Mouse (Mus musculus): ENCODE data around the gene Ces2e.
"Not testable (repeated sequence)": the region's sequence is repeated elsewhere in the genome, so short reads cannot be mapped to it uniquely, and the experiment has no call there.

Ces2e gene

DNA sequence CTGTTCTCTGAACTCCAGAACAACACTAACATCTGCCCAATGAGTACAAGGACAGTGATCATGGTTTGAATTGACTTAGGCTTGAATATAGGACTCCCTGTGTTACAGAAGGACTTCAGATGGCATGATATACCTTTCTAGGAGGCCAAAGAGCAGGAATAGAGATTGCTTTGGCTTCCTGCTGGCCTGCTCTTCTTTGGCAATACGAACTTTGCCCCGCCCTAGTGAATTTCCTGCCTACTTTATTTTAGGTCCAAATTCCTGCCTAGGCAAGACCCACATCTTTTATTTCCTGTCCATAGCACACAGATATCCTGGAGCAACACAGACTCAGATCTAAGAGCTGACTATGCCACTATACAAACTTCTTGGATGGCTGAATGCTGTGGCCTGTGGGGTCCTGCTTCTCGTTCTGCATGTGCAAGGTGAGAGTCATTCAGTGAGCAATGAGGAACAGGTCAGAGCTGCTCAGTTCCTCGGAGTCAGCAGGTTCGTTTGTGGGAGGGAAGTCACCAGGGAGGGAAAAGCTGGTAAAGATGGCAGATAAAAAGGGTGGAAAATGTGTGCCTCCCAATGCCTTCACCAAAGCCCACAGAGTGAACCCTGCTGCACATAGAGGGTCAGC lies at the start of gene Ces2e:
TSS of gene Ces2e (plus strand) at position 289 of the 625 bp plus-strand sequence.
- no peak for DNase-seq (ENCODE audit: extremely low spot score, low spot score)

DNA sequence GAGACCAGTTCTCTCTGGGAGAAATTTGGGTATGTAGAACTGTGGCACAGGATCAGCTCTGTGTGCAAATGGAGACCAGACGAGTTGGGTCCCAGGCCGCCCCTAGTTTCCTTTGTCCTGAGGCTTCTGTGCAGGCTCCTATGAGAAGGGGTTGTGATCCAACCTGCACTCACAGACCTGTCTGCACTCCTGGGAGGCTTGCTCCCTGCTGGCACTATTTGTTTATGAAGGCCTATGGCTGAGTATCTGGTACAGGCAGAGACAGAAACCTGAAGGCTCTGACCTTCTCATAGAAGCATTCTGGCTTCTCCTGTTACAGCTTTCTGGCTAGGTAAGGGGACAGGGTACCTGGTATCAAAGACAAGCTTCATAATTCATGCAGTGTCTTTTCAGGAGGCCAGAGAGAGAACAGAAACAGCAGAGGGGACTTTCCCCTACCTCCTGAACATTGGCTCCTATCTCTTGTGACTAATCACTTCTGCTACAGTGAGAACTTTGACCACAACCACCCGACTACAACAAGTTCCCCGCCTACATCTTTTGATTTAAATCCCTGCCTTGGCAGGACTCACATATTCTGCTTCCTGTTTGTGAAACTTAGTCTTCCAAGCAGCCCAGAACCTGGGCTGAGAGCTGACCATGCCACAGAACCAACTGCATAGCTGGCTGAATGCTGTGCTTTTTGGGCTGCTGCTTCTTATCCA lies 39.7 kb upstream of the Ces2e start:
- not testable (repeated sequence) for DNase-seq (ENCODE audit: extremely low spot score, low spot score)

DNA sequence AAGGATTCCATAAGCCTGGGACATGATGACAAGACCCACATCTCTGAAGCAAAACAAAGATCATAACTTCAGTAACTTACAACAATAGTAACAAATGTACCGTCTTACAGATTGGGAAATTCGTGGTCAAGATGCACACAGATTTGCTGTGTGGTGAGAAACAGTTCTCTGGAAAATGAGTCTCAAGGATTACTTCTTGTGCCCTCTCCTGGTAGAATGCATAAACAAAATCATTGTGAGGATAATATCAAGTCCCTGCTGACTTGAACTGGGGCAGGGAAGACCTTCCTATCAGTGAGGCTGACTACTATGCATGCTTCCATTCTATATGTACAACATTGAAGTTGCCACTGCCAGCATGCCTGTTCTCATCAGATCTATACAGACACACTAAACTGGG lies 24.3 kb upstream of the Ces2e start:
- DNase-seq (ENCODE audit: extremely low spot score, low spot score), result no peak

DNA sequence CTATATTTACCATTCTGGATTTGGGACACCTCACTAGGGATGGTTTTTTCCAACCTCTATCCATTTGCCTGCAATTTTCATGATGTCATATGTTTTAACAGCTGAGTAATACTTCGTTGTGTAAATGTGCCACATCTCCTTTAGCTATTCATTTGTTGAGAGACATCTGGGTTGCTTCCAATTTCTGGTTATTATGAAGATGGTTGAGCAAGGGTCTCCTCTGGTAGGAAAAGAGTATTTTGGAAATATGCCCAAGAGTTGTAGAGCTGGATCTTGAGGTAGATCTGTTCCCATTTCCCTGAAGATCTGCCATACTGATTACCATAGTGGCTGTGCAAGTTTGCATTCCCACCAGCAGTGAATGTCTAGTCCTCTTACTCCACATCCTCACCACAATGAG lies 18.9 kb upstream of the Ces2e start:
- DNase-seq (ENCODE audit: extremely low spot score, low spot score), result no peak

DNA sequence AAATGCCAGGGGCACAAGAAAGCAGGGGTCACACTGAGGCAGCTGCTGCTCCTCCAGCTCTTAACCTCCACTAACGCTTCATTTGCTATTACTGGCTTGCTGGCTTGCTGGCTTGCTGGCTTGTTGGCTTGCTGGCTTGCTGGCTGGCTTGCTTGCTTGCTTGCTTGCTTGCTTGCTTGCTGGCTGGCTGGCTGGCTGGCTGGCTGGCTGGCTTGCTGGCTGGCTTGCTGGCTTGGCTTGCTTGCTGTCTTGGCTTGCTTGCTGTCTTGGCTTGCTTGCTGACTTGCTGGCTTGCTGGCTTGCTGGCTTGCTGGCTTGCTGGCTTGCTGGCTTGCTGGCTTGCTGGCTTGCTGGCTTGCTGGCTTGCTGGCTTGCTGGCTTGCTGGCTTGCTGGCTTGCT lies 17.0 kb upstream of the Ces2e start:
- not testable (repeated sequence) for DNase-seq (ENCODE audit: extremely low spot score, low spot score)

DNA sequence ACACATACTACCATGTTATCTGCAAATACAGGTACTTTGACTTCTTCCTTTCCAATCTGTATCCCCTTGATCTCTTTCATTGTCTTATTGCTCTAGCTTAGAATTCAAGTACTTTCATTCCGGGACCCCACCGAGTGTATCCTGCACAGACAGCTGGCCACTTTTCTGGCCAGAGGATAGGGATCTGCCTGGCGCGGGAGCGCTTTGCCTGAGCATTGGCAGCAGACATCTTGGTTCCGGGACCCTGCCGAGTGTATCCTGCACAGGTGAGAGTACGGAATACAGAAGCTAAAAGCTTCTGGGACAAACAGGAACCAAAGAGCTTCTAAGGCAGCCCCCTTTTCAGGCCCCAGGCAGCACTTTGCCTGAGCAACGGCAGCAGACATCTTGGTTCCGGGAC lies 16.4 kb upstream of the Ces2e start:
- DNase-seq (ENCODE audit: extremely low spot score, low spot score), result not testable (repeated sequence)

DNA sequence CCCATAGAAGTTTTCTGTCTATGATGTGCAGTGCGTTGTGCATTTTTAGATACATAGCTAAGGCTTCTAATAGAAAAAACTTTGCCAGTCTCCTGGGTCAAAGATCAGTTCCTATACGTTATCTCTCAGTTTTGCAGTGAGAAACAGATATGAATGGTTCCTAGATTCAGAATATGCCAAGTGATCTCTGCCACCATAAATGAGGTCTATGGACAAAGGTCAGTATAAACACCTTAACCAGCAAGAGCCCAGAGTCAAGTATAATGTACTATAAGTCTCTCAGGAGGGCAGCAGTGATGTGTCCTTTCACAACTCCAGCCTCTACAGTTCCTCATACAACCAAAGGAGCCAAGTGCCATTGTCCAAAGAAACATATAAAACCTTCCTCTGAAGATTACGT lies 1.2 kb downstream of the Ces2e start:
- no peak for DNase-seq (ENCODE audit: extremely low spot score, low spot score)

DNA sequence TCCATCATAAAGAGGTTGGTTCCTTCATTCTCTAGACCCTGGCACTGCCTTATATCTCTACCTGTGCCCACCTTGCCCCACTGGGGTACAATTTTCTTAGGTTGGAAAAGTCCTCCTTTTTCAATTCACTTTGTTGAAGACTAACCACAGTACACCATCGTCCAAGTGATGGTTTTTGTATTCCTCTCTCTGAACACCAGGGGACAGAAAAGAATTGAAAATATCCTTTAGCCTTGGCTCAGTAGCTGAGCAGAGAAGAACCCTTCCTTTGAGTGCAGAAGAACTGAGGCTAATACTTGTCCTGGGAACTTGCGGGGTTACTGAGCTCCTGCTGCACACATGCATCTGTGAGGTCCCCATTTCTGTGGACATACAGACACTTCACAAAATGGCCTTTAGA lies 18.6 kb downstream of the Ces2e start:
- no peak for DNase-seq (ENCODE audit: extremely low spot score, low spot score)

DNA sequence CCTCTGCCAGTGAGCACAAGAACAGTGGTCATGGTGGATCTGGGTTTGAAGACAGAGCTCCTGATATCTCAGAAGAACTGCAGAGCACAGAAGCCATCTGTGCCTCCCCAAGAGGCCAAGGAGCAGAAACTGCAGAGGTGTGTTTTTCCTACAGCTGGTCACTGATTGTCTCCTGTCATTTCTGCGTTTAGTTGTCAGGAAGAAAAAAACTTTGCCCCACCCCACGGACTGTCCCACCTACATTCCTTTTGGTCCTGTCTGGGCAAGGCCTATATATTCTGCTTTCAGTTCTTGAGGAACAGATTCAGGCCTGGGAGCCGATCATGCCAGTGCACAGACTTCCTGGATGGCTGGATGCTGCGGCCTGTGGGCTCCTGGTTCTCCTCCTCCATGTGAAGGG lies 21.0 kb downstream of the Ces2e start, which contains the start of gene Ces2f:
TSS of gene Ces2f (plus strand) at position 301 of the 400 bp plus-strand sequence.
- no peak for DNase-seq (ENCODE audit: extremely low spot score, low spot score)

DNA sequence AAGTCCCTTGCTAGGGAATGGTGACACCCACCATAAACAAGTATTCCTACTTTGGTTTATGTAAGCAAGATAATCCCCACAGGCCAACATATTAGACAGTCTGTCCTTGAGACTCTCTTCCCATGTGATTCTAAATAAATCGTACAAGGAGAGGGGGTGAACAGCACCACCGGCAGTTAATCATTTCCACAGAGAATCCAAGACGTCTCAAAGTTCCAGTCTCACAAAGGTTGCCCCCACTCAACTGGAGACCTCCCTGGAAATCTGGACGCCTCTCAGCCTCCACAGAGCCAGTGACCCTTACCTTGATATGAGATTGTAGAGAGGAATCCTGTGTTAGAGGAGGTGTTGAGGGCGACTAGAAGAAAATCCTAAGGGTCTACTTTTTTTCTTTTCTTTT lies 23.0 kb downstream of the Ces2e start:
- DNase-seq (ENCODE audit: extremely low spot score, low spot score), result no peak

DNA sequence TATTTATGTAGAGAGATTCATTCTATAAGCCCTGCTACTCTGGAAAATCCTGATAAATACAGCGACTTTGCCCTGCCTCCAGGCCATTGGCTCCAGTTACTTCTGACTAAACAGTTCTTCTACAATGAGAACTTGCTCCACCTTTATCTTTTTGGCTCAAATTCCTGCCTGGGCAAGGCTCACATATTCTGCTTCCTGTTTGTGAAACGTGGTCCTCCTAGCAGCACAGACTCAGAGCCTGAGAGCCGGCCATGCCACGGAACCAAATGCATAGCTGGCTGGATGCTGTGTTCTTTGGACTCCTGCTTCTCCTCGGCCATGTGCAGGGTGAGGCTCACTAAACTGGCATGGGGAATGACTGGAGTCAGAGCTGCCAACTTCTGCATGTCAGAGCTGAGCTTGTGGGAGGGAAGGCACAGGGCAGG lies 35.5 kb downstream of the Ces2e start, which contains the start of gene Ces2g:
TSS of gene Ces2g (plus strand) at position 182 of the 425 bp plus-strand sequence.
- no peak for DNase-seq (ENCODE audit: extremely low spot score, low spot score)

DNA sequence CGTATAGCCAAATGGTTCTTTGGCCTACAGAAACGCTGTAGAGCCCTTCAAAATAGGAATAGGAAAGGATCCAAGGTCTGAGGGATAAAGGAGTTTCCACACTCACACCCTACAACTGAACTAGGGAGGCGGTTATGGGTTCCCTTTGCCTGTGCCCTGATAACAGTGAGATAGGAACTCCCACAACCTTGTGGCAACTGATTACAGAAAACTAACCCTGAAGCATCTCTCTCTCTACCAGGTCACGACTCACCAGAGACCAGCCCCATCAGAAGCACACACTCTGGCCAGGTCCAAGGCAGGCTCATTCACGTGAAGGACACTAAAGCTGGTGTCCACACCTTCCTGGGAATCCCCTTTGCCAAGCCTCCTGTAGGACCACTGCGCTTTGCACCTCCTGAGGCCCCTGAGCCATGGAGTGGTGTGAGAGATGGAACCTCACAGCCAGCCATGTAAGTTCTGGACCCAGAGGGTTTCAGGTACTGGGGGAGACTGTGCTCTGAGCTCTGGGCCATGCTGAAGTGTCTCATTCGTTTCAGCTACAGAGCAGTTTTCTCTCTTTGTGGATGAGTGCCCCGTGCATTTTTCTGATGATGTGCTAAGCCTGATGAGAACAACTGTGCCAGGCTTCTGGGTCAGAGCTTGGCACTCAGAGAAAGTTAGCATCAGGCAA lies 36.3 kb downstream of the Ces2e start:
- DNase-seq (ENCODE audit: extremely low spot score, low spot score), result no peak

DNA sequence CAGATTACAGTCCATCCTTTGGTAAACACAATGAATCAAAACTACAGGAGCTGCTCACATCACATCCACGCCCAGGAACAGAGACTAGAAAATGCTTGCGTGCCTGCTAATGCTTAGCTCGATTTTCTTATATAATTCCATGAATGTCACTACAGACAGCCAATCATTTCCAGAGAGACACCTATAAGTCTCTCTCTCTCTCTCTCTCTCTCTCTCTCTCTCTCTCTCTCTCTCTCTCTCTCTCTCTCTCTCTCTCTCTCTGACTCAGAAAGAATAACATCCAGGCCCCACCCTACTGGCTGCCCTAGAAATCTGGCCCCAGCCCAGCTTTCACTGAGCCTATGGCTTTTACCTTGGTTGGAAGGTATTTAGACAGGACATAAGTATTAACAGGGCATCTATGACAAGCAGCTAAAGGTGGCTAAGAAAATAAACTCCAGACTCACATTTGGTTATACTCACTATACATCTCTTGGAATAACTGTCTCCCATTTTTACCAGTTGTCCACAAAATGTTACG lies 37.4 kb downstream of the Ces2e start:
- DNase-seq (ENCODE audit: extremely low spot score, low spot score), result no peak

DNA sequence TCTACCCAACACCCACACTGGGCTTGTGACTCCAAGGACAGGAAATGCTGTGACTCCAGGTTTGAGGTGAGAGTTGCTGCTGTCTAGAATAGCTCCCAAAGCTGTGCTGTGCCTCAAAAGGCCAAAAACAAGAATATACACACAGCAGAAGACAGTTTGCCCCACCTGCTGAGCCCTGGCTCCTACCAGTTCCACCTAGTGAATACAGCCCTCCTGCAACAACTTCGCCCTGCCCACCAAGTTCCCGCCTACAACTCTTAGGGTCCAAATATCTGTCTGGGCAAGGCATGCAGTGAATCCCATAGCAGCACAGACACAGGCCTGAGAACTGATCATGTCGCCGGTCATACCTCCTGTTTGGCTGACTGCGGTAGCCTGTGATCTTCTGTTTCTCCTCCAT lies 58.1 kb downstream of the Ces2e start:
- no peak for DNase-seq (ENCODE audit: extremely low spot score, low spot score)
